Mouse (Mus musculus): ENCODE data around the gene Efna3.

DNA sequence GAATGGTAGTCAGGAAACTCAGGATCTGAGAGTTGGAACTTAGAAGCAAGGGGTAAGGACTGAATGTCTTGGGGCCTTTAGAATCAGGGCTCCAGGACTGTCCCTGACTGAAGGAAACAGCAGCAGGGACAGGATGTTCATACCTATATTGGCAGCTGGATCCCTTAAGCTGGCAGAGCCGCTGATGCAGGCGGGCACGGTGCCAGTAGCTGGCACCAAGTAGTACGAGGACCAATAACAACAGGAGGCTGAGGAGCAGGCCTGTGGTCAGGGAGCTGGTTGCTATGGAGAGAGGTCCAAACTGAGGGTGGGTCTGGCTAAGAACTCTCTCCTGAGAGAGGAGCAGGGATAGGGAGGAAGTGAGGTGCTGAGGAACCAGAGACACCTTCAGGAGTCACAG is 19.0 kb upstream of the Efna3 start:
- no peak for TF ChIP-seq CTCF (IDR thresholded peaks at IDR 0.05; ENCODE audit: low read depth)
- TF ChIP-seq EP300 (optimal IDR thresholded peaks at IDR 0.05): no peak

Data from stomach, postnatal 0 days (tissue).